Mouse (Mus musculus): ENCODE data around the gene Stradb.

Gene Stradb

DNA sequence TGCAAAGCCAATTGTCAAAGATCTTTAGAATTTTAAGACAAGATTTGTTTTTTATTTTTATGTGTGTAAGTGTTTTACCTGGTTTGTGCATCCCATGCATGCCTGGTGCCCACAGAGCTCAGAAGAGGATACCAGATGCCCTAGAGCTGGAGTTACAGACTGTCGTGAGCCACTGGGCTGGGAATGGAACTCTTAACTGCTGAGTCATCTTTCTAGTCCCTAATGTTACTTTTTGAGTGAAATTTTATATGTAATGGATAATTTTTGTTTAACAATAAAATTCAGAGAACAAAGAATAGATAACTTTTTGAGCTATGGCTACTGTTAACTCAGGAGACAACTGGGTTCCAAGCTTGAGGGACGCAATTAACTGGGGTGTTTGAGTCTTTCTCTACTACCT is 13.6 kb upstream of the Stradb start:
- no peak for DNase-seq (ENCODE audit: inconsistent ontology term)

DNA sequence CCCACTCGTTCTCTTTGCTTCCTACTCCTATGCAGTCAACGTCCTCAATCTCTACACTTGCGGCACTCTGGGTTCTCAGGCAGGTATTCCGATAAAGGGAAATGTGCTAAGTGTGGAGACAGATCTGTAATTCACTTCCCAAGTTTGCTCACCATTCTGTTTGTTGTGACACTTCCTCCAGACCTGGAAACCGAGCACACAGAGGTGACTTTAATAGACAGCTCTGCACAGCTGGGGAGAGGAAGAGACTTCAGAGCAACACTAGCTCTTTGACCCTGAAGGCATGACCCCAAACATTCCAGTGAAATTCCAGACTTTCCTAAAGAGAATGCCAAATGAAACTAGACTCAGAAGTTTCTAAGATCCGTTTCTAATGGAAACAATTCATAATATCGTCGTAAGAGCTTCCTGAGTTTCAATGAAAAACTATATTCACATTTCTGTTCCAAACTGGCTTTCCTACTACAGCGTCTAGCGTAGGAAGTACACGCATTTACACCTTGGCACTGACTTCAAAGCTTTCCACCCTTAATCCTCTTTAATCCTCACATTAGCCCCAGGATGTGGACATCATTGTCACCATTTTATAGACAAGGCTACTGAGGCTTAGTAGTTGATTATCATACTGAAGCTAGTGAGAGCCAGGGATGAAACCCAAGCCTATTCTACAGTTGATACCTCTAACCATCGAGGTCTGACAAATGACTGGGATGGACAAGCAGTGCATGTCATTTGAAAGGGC is 12.0 kb upstream of the Stradb start:
- peak; percentile 36 for DNase-seq (ENCODE audit: inconsistent ontology term)

DNA sequence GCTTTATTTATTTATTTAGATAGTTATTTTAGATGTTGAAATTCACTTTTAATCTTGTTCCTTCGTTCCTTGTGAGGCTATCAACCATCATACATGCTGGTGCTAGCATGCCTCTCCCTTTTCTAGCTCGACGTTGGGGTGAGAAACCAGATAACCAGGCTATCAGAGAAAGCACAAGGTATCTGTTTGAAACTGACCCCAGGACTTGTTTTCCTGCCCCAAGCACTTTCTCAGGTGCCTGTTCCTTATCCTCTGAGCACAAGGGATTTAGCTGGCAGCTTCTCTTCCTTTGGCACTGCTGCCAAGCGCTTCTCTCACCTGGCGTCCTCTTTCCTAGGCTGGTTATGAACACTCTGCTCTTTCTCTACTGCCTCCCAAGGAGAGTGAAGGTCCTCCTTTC is 10.9 kb upstream of the Stradb start:
- no peak for DNase-seq (ENCODE audit: inconsistent ontology term)

DNA sequence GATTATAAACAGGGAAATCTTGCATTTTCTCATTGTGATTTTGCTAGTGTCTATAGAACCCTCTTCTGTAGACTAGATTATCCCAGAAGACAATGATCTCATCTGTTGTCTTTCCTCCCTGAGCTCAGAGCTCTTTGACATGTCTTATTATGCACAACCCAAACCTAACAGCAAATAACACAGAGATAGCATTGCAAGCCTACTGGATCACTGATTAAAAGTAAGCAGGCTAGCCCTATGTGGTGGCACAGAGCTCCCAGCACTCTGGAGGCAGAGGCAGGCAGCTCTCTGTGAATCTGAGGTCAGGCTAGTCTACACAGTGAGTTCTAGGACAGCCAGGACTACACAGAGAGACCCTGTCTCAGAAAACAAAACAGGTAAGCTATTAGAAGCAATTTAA is 10.5 kb upstream of the Stradb start:
- no peak for DNase-seq (ENCODE audit: inconsistent ontology term)

DNA sequence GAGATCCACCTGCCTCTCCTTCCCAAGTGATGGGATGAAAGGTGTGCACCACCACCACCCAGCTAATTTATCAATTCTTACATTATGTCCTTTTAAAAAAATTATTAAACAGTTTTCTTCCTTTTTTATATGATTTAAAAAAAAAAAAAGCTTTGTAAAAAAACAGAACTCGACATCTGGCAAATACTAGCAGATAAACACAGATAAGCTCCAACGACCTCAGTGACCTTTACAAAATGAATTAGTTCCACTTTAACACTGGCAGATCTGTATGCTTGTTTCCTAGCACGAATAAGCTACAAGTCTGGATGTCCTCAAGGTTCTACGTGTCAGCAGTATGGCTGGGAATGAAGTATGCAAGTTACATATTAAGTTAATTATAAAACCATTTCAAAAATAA is 5.8 kb upstream of the Stradb start:
- no peak for DNase-seq (ENCODE audit: inconsistent ontology term)

DNA sequence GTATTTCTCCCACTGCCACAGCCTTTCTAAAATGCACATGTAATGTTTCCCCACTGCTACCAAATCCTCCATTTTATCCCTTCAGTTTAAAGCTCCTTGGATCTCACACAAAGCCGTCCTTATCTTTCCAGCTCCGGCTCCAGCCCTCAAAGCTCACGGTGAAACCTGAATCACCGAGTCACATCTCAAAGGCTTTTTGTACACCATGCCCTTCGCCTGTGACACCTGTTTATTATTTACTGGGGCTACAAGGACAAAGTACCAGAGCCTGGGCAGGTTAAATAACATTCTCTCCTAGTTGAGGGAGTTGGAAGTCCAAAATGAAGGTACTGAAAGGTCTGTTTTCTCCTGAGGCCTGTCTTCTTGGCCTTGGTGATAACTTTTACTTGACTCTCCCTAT is 3.3 kb upstream of the Stradb start:
- no peak for DNase-seq (ENCODE audit: inconsistent ontology term)

DNA sequence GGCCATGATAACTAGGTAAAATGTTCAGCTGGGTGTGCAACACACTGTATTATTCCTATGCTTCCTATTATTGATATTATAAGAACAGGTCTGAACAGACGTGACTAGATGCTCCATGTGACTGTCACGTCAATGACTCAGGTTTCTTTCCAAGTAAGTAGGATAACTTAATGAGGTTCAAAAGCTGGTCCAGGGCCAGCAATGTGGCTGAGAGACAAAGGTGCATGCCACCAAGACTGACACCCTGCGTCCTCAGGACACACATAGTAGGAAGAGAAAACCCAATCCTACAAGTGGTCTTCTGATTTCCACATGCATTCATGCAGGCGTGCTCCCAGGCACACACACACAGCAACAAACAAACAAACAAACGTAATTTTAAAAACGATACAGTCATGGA is 2.2 kb upstream of the Stradb start:
- DNase-seq (ENCODE audit: inconsistent ontology term), result no peak

DNA sequence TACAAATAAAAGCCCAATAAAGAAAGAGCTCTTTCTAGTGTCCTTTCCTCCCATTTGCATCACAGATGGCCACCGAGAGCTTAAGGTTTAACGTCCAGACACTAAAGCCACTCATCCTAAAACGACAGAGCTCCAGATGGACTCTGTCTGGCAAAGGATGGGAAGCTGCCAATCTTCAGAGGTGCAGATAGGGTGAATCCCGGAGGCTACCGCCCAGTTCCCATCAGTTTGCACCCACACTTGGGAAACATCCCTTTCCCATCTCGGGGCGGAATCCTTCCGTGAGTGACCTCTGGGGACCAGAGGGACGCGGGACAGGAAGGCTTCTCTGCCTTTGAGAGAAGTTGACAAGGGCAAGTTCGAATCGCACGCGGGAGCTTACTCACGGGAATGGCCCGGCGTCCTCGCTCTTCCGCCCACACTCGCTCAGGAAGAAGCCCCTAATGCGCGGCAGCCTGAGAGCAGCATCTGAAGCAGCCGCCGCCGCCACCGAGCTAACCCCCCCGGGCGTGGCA is 414 bp upstream of the Stradb start:
- no peak for DNase-seq (ENCODE audit: inconsistent ontology term)

DNA sequence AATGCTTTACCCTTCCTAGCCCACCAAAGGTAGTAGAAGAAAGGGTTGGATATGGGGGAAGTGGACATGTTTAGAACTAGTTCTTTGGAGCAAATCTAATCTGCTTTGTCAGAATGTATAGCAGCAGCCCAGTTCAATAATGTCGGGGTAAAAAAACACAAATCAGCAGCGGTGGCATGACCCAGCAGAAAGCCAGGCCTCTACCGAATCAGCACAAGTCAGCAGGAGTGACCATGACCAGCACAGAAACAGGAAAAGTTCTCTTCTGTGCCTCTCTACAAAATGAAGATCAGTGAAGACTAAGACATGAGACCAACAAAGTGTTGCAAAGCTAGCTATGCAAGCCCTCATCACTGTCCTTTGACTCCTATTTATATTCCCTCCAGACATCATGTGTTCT is 9.0 kb downstream of the Stradb start:
- no peak for DNase-seq (ENCODE audit: inconsistent ontology term)

DNA sequence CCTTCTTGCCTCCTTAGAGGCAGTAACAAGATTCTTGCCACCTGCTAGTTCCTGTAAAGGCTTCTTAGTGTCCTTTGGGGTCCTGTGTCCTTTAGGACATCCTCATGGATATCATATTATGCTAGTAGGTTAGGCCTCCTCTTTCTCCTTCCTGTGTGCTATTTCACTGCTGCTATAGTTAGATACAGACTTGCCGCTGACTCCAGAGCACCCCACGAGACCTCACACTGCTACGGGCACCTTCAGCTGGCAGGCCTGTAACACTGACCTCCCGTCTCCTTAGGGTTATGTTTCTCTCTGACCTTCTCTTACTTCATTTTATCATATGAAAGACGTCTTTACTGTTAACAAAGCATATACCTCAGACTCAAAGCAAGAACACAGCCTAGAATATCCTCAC is 11.3 kb downstream of the Stradb start:
- DNase-seq (ENCODE audit: inconsistent ontology term), result no peak

DNA sequence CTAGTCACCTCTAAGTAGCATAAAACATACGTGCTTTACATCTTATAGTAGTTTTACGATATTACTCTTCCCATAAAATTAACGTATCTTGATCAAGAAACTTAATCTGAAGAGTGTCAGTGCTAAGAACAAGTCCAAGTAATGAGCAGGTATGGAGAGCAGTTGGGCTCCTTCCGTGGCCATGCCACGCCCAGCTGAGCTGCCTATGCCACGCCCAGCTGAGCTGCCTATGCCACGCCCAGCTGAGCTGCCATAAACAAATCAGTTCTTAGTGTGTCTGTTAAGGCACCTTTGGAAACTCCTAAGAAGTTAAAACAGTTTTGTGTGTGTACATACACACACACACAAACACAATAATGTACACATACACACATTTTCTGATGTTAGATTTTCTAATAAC is 19.8 kb downstream of the Stradb start:
- no peak for DNase-seq (ENCODE audit: inconsistent ontology term)

DNA sequence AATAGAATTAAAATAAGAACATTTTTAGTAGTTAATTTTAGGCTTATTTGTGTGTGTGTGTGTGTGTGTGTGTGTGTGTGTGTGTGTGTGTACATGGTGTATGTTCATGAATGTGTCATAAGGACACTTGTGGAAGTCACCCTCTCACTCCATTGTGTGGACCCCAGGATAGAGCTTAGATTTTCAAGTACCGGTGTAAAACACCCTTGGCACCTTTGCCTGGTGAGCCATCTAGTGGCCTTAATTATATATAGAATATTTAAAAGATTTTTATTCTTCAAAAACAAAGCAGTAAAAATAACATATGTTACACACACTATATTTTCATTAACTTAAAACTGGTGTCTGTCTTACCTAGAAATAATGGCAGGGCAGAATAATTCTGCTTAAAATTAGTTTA is 20.4 kb downstream of the Stradb start:
- no peak for DNase-seq (ENCODE audit: inconsistent ontology term)

DNA sequence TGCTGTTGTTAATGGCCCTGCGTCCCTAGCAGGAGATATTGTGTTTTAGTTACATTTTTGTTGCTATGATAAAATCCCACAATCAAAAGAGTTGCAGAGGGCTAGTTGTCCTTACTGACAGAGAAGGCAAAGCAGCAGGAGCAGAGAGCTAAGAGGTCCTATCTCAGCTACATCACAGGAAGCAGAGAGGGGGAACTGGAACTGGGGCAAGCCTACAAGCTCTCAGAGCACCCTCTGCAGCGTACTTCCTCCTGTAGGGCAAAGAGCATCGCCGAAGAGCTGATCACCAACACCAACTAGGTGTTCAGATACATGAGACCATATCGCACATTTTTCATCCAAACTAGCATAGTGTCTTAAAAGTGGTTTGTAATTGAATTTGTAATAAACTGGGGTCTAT is 22.0 kb downstream of the Stradb start:
- no peak for DNase-seq (ENCODE audit: inconsistent ontology term)

DNA sequence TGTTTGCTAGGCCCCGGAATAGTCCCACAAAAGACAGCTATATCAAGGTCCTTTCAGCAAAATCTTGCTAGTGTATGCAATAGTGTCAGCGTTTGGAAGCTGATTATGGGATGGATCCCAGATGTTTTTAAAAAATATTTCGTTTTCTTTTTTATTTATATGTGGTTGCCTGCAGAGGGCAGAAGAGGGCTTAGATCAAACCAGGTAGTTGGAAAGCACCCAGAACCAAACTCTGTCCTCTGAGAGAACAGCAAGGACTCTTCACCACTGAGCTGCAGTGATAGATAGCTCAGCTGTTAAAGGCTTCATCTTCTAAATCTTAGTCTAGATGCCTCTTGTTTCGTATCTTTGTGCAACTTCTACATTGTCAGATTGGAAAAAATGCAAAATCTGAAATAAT is 35.9 kb downstream of the Stradb start:
- DNase-seq (ENCODE audit: inconsistent ontology term), result peak; percentile 3

DNA sequence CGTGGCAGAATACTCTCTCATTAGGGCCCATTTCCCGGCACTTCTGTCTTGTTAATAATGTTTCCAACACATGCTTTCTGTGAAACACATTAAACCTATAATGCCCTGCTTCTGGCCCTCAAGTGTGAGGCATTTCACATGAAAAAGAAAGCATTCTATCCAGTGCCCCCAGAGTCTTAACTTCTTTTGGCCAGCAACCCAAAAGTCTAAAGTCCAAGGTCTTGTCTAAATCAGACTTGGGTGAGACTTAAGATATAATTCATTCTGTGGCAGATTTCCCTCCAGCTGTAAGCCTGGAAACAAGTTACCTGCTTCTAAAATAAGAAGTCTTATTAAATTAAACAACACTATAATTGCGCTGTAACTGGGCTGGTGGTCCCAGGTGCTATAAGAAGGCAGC is 48.2 kb downstream of the Stradb start:
- DNase-seq (ENCODE audit: inconsistent ontology term), result no peak

DNA sequence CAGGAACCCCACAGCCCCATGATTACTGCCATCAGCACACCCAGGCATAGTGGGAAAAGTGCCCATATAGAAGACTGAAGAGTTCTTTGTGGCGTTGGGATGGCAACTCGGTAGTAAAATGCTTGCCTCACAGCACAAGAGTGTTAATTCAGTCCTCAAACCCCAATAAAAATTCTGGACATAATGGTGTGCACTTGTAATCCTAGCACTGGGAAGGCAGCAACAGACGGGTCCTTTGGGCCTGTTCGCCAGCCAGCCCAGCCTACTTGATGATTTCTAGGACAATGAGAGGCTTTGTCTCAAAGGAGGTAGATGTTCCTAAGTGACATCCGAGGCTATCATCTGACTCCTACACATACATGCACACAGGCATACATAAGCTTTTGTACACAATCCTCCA is 64.4 kb downstream of the Stradb start:
- DNase-seq (ENCODE audit: inconsistent ontology term), result no peak
